28 mouse cellular contexts compared by ENCODE assay signal in the genomic region with DNA sequence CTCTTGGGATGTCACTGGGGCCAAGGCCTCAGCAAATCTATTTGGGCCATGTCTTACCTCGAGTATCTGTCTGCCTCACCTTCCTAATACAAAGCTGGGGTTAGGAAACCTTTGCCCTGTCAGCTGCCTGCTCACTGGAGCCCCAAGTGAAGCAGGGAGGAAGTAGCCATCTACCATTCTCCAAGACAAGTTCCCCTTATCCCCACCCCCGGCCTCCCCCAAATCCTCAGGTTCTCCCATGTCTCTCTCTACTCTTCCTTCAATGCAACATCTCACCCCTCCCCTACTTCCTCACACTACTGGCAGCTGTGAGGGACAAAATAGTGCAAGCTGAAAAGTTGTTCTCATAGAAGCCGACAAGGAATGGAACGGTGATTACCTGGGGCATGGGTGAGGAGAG. TPM values are rescaled to one million over a fixed set of nuclear protein-coding genes. Genes with fewer than 3 reads are reported as not detected.
"Had no signal": no experiment of that assay in that cellular context is flagged by ENCODE, and none has a peak within 500 bp of the region (broad histone marks: within the 10 kb centered on the region; RNA-seq: fewer than 3 reads in every experiment).

No protein-coding gene starts in this region.

- H3K9me3 ChIP-seq: liver, embryonic 15.5 days; midbrain, embryonic 10.5 days; midbrain, embryonic 13.5 days; neural tube, embryonic 13.5 days; neural tube, embryonic 15.5 days had no signal

- DNase-seq: liver, postnatal 0 days; lung, embryonic 14.5 days; lung, postnatal 14 days; lung, postnatal 36 days; retina, postnatal 1 day; right cerebral cortex, adult 18-20 months; right cerebral cortex, postnatal 25 days; right cerebral cortex, postnatal 4 days; spleen, adult 18-20 months; thymus, adult 18-20 months; thymus, postnatal 14 days; thymus, postnatal 36 days had no signal

- H3K9ac ChIP-seq: liver, embryonic 15.5 days; liver, postnatal 0 days; lung, embryonic 14.5 days; midbrain, embryonic 13.5 days; neural tube, embryonic 13.5 days; neural tube, embryonic 15.5 days had no signal

- H3K36me3 ChIP-seq: liver, embryonic 15.5 days; midbrain, embryonic 13.5 days; neural tube, embryonic 13.5 days; neural tube, embryonic 15.5 days had no signal

- H3K4me1 ChIP-seq: liver, embryonic 15.5 days had no signal

- H3K27me3 ChIP-seq: liver, embryonic 15.5 days; midbrain, embryonic 13.5 days; neural tube, embryonic 13.5 days; neural tube, embryonic 15.5 days had no signal

- H3K27ac ChIP-seq: liver, embryonic 15.5 days; macrophage; midbrain, embryonic 10.5 days; midbrain, embryonic 13.5 days; neural tube, embryonic 13.5 days; neural tube, embryonic 15.5 days had no signal

- H3K4me3 ChIP-seq: liver, embryonic 15.5 days; midbrain, embryonic 10.5 days; midbrain, embryonic 13.5 days; myocyte; neural tube, embryonic 13.5 days; neural tube, embryonic 15.5 days had no signal

- ATAC-seq: liver, postnatal 0 days; midbrain, embryonic 13.5 days; midbrain, embryonic 16.5 days had no signal

- H3K4me2 ChIP-seq: liver, embryonic 15.5 days; lung, embryonic 14.5 days; midbrain, embryonic 13.5 days; neural tube, embryonic 13.5 days; neural tube, embryonic 15.5 days had no signal

RNA-seq across cellular contexts. Expression of a gene that starts 52.4 kb away (rescaled TPM):
- total RNA-seq: megakaryocyte, adult 5-6 weeks; megakaryocyte-erythroid progenitor cell, adult 5-6 weeks had no signal
- polyA plus RNA-seq: liver, embryonic 15.5 days; liver, postnatal 0 days; lung, embryonic 14.5 days; lung, embryonic 16.5 days; macrophage; midbrain, embryonic 10.5 days; midbrain, embryonic 13.5 days; midbrain, embryonic 16.5 days; myocyte; neural tube, embryonic 11.5 days; neural tube, embryonic 13.5 days; neural tube, embryonic 15.5 days; small intestine, adult 2 months; stomach, embryonic 14.5 days; stomach, embryonic 16.5 days; thymus, postnatal 0 days had no signal
